Mouse (Mus musculus) cerebellum, adult 2 months (tissue): ENCODE results near the gene Plscr1.

Experiments used
- CTCF ChIP-seq: fragments of 200-500 bp; IDR thresholded peaks from 2 replicates; pipeline ENCODE4 v1.5.1; 2011; ENCODE audit warnings: low read depth, mild to moderate bottlenecking, control low read depth, low read length, moderate library complexity, borderline replicate concordance; ENCODE audit not compliant: insufficient read depth
- POLR2A ChIP-seq: fragments of 200-500 bp; IDR thresholded peaks from 2 replicates; pipeline ENCODE4 v1.6.1; 2011; ENCODE audit warnings: low read length, control low read depth, borderline replicate concordance; ENCODE audit not compliant: insufficient read depth

DNA sequence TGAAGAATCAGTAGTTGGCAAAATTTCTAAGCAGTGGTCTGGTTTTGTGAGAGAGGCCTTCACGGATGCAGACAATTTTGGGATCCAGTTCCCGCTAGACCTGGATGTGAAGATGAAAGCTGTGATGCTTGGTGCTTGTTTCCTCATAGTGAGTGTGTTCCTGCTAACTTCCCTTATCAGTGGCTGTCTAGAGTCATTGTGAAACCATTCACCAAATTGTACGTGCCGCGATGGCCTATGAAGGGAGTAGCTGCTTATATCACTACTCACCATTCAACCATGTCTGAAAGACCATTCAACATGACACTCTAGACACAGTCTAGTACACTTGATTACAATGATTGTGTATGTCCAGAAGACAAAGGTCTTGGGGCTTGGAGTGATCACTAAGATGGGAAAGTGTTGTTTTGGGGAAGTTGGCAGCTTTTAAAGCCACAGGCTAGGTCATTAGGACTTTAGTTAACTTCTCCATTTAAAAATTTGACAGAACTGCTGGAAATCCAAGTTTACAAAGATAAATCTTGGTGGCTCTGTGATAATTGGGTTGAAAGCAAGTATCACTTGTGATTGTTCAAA is 20.4 kb downstream of the Plscr1 start:
- no peak for TF ChIP-seq POLR2A
- TF ChIP-seq CTCF: no peak
